Mouse (Mus musculus) neural tube, embryonic 12.5 days (tissue): ENCODE data around the gene Zfp385b. TPM values are rescaled to one million over a fixed set of nuclear protein-coding genes. Genes with fewer than 3 reads are reported as not detected.

ENCODE experiments used
- ATAC-seq: fragments of 200-750 bp; cut with Nextera tagmentation; 2 replicates; pipeline ENCODE4 v1.8.0; 2017; ENCODE audit warnings: low read depth, mild to moderate bottlenecking, moderate TSS enrichment, moderate library complexity; ENCODE audit not compliant: low FRiP score
- H3K27ac ChIP-seq: fragments of 300-500 bp; sonication (generic); 2 replicates; pipeline ENCODE4 v1.5.1; 2016
- H3K27me3 ChIP-seq: fragments of 300-500 bp; sonication (generic); replicated peaks from 2 replicates; pipeline ENCODE4 v1.6.1; 2016; ENCODE audit warnings: mild to moderate bottlenecking
- H3K36me3 ChIP-seq: fragments of 300-500 bp; sonication (generic); 2 replicates; pipeline ENCODE4 v1.6.1; 2016; ENCODE audit warnings: mild to moderate bottlenecking
- H3K4me1 ChIP-seq: fragments of 300-500 bp; sonication (generic); 2 replicates; pipeline ENCODE4 v1.6.1; 2016
- H3K4me2 ChIP-seq: fragments of 300-500 bp; sonication (generic); replicated peaks from 2 replicates; pipeline ENCODE4 v1.6.1; 2016; ENCODE audit warnings: mild to moderate bottlenecking
- H3K4me3 ChIP-seq: fragments of 300-500 bp; sonication (generic); 2 replicates; pipeline ENCODE4 v1.5.1; 2016
- H3K9ac ChIP-seq: fragments of 300-500 bp; sonication (generic); 2 replicates; pipeline ENCODE4 v1.6.1; 2016; ENCODE audit warnings: mild to moderate bottlenecking
- H3K9me3 ChIP-seq: fragments of 300-500 bp; sonication (generic); 2 replicates; pipeline ENCODE4 v1.6.1; 2016; ENCODE audit warnings: mild to moderate bottlenecking
- WGBS: fragments of 180-500 bp; shearing (Covaris S2); methylation state at CpG from one replicate; pipeline ENCODE4 v1.1.7; 2016; 5-methylcytosine and 5-hydroxymethylcytosine counted together
- polyA plus RNA-seq: library from polyadenylated mRNA; unstranded; fragments of >200 nt; fragmentation: Nextera tagmentation; extraction: Ambion mirVana; gene quantifications from 2 replicates; pipeline ENCODE4 v1.2.1, GENCODE M21; 2016

Zfp385b gene
- polyA plus RNA-seq, 1 experiment from 2014 or later: 3.6 TPM

DNA sequence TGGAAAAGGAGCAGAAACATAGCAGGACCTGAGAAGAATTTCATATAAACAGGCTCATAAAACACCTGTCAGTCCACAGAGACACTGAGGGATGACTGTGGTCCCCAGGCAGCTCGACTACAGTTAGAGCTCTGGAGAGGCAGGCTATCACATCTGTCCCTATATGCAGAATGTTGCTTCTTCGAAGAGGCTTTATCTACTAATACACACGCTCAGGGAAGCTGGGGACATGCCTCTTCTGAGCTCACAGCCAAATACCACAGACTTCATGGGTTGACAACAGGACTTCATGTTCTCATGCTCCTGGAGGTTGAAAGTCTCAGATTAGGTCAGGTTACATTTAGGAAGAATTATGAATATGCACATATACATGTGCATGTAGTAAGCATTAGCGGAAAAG is 321.1 kb downstream of the Zfp385b start:
- Histone ChIP-seq H3K36me3 (no peaks in the 10 kb centered on the region), H3K9ac (no peak overlapping the region), H3K4me1 (no peaks in the 10 kb centered on the region), H3K27ac (no peak overlapping the region), H3K4me2 (no peak overlapping the region), H3K9me3 (no peaks in the 10 kb centered on the region), H3K27me3 (no peaks in the 10 kb centered on the region), H3K4me3 (no peak overlapping the region)
- no peak for ATAC-seq
- WGBS: 86% methylated on average over 4 of the region's 4 CpGs

DNA sequence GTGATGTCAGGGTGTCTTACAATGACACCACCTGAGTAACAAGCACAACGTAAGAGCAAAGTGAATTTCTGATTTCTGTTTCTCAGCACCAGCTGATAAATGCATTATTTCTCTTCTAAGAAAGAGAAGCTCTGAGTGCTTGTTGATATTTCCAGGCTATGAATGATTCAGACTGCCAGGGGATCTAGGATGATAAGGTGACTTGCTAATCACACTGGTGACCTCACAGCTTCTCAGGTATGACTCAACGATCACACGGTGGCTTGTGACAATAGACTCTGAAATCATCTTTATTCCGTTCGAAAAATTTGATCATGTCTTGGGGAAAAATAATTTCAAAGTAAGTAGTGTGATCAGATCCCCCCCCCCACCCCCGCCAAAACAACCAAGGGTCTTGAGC is 321.5 kb downstream of the Zfp385b start:
- WGBS: 95% methylated on average over 6 of the region's 6 CpGs

DNA sequence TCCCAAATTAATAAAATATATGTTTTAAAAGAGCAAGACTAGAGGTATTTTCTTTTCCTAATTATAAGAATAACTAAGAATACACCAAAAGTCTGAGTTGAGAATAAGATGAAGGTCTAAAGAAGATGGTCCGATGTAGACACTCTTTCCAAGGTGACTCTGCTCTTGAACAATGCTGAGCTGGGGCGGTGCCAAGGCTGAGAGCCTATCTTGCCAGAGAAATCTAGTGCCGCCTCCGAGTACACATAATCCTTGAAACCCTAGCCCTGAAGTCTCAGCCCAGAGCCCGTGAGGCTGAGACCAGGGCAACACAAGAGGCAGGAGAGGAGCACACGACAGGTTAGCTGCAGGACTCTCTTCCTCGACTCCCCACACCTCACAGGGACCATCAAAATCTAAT is 323.4 kb downstream of the Zfp385b start:
- WGBS: 94% methylated on average over 7 of the region's 7 CpGs
- Histone ChIP-seq H3K9me3 (no peaks in the 10 kb centered on the region), H3K27ac (no peak overlapping the region), H3K27me3 (no peaks in the 10 kb centered on the region), H3K4me1 (no peaks in the 10 kb centered on the region), H3K36me3 (no peaks in the 10 kb centered on the region), H3K4me3 (no peak overlapping the region), H3K4me2 (no peak overlapping the region), H3K9ac (no peak overlapping the region)
- no peak for ATAC-seq

More for the DNA sequence above, 321.5 kb downstream of the Zfp385b start:
- Histone ChIP-seq H3K27ac (no peak overlapping the region), H3K9ac (no peak overlapping the region), H3K27me3 (no peaks in the 10 kb centered on the region), H3K4me1 (no peaks in the 10 kb centered on the region), H3K4me3 (no peak overlapping the region), H3K36me3 (no peaks in the 10 kb centered on the region), H3K4me2 (no peak overlapping the region), H3K9me3 (no peaks in the 10 kb centered on the region)
- ATAC-seq: no peak

DNA sequence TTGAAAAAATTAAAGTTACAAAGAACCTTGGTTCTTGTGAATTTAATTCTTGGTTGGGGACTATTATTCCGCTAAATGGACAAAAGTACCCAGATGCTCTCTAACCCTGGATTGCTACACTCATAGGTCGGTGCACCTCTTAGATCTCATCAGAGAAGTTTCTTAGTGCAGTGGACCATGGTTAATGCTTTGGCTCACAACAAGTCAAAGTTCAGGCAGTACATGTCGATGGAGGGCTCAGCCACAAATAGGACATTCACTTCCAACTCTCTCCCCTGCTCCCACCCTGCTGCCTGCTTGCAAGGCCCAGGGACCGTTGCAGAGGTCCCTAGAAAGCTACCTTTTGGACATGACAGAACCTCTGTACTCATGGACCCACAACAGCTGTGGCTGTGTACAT is 324.1 kb downstream of the Zfp385b start:
- H3K36me3 ChIP-seq: no peaks in the 10 kb centered on the region
- no peaks in the 10 kb centered on the region for H3K4me1 ChIP-seq
- H3K9me3 ChIP-seq: no peaks in the 10 kb centered on the region
- no peak overlapping the region for H3K4me2 ChIP-seq
- H3K4me3 ChIP-seq: no peak overlapping the region
- H3K27ac ChIP-seq: no peak overlapping the region
- WGBS: 90% methylated on average over 4 of the region's 4 CpGs
- no peak overlapping the region for H3K9ac ChIP-seq
- no peaks in the 10 kb centered on the region for H3K27me3 ChIP-seq
- no peak for ATAC-seq

DNA sequence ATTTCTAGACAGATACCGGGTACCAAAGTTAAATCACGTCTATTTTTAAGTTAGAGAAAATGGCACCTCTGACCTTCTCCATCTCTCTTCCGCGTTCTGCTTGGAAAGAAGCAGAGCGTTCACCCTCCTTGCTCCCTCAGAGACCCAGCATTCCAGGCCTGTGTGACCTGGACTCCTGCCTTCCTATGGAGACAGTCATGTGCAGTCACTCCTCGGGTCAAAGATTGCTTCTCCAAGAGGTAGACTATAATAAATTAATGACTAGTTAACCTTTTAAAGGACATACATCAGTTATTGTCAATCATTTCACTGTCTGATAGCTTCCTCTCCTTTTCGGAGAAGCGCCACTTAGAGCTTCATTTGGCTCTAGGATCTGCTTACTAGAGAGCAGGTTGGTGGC is 325.7 kb downstream of the Zfp385b start:
- WGBS: 95% methylated on average over 8 of the region's 8 CpGs
- ATAC-seq: no peak
- H3K36me3 ChIP-seq: no peaks in the 10 kb centered on the region
- no peak overlapping the region for H3K27ac ChIP-seq
- H3K9me3 ChIP-seq: no peaks in the 10 kb centered on the region
- H3K4me2 ChIP-seq: no peak overlapping the region
- no peak overlapping the region for H3K9ac ChIP-seq
- no peaks in the 10 kb centered on the region for H3K27me3 ChIP-seq
- no peaks in the 10 kb centered on the region for H3K4me1 ChIP-seq
- H3K4me3 ChIP-seq: no peak overlapping the region

DNA sequence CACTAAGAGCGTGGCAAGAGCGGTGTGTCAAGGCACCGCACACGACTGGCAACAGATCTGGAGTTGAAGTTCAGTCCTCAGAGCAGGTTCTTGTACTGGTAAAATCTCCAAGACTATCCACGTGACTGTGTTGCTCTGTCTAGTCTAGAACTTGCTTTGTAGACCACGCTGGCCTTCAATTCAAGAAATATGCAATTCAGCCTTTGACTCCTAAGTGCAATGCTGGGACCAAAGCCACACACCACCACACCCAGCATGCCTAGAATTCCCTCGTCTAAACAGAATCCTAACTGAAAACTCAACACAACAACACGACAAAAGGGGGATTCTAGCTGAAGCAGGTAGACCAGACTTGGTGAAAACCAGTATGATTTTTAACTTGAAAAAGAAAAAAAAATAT is 332.3 kb downstream of the Zfp385b start:
- Histone ChIP-seq H3K4me1 (no peaks in the 10 kb centered on the region), H3K27ac (no peak overlapping the region), H3K4me2 (no peak overlapping the region), H3K27me3 (no peaks in the 10 kb centered on the region), H3K36me3 (no peaks in the 10 kb centered on the region), H3K9ac (no peak overlapping the region), H3K9me3 (no peaks in the 10 kb centered on the region), H3K4me3 (no peak overlapping the region)
- 91% methylated on average over 8 of the region's 8 CpGs for WGBS
- ATAC-seq: no peak

DNA sequence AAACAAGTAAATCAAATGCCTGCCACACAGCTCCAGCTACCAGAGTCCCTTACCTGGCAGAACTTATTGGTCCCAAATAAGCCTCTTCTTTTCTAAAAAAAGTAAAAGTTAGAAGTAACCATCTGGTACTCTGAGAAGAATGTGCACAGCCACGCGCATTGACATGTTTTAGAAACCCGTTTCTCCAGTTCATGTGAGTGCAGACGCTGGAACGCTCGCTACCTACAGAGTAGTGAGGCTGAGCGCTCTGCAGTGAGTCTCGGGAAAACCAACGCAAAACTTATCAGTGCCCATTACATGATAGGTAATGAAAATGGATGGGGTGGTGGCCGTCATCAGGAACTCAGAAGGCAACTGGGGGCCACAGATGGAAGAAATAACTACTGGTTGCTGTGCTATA is 338.2 kb downstream of the Zfp385b start:
- Histone ChIP-seq H3K27me3 (no peaks in the 10 kb centered on the region), H3K4me3 (no peak overlapping the region), H3K9me3 (no peaks in the 10 kb centered on the region), H3K4me1 (no peaks in the 10 kb centered on the region), H3K4me2 (no peak overlapping the region), H3K27ac (no peak overlapping the region), H3K36me3 (no peaks in the 10 kb centered on the region), H3K9ac (no peak overlapping the region)
- WGBS: 96% methylated on average over 10 of the region's 10 CpGs
- ATAC-seq: no peak

GRCm38 (mm10) chr2:77477536-77477935 is 341.9 kb downstream of the Zfp385b start:
- H3K36me3 ChIP-seq: no peaks in the 10 kb centered on the region
- H3K4me1 ChIP-seq: no peaks in the 10 kb centered on the region
- no peak for ATAC-seq
- H3K27ac ChIP-seq: no peak overlapping the region
- 90% methylated on average over 10 of the region's 10 CpGs for WGBS
- no peaks in the 10 kb centered on the region for H3K9me3 ChIP-seq
- H3K4me3 ChIP-seq: no peak overlapping the region
- H3K27me3 ChIP-seq: no peaks in the 10 kb centered on the region
- H3K9ac ChIP-seq: no peak overlapping the region
- no peak overlapping the region for H3K4me2 ChIP-seq

DNA sequence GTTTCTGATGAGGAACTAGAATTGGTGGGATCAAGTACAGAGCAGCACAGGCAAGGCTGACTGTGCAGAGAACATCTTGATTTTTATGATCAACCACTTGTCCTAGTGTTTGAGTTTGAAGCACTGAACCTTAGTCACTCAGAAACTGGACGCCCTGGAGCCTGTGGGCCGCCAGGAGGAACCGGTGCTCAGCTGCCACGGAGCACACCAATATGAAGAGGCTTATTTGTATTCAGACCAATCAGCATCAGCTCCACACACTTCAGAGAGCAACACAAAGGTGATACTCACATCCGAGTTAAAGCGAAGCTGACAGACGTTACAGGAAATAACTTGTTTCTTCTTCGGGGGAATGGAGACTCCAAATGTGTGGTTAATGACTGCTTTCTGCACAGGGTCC is 343.0 kb downstream of the Zfp385b start:
- no peak for ATAC-seq
- Histone ChIP-seq H3K4me2 (no peak overlapping the region), H3K27ac (no peak overlapping the region), H3K4me3 (no peak overlapping the region), H3K9me3 (no peaks in the 10 kb centered on the region), H3K4me1 (0 out of 2 replicates have a peak, but pooled peaks cover 4% of the 10 kb centered on the region), H3K27me3 (no peaks in the 10 kb centered on the region), H3K9ac (no peak overlapping the region), H3K36me3 (no peaks in the 10 kb centered on the region)
- WGBS: 79% methylated on average over 8 of the region's 8 CpGs

DNA sequence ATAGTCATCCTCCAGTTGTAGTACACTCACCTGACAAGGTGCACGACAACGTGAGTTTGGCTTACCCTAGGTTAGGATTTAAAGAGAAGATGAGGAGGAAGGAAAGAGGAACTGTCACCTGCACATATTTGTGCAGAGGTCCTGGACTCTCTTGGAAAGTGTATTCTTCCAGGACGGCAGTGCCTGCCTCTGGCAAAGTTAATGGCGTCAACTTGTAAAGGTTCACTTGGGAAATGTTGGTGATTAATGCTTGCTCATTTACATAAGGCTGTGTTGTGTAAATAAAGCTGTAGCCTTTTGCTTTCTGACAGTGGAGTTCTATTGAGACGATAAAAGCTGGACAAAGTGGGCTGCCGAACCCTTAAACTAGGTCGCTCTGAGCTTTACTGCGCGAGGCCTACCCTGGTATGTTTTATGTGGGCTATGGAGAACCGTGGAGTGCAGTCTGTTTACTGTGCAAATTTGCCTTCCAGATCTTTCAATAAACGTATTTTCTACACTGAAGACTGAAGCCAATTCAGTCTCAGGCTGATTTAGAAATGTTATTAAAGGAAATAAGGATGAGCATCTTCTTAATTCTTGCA is 347.1 kb downstream of the Zfp385b start:
- no peak overlapping the region for H3K9ac ChIP-seq
- H3K27me3 ChIP-seq: no peaks in the 10 kb centered on the region
- no peak overlapping the region for H3K4me3 ChIP-seq
- no peak overlapping the region for H3K27ac ChIP-seq
- H3K36me3 ChIP-seq: no peaks in the 10 kb centered on the region
- no peaks in the 10 kb centered on the region for H3K9me3 ChIP-seq
- 45% methylated on average over 11 of the region's 11 CpGs for WGBS
- H3K4me1 ChIP-seq: 0 out of 2 replicates have a peak, but pooled peaks cover 4% of the 10 kb centered on the region
- no peak overlapping the region for H3K4me2 ChIP-seq
- peak; percentile 72; the same call in 1 of the 2 replicates for ATAC-seq

- Histone ChIP-seq H3K9me3 (no peaks in the 10 kb centered on the region), H3K4me1 (0 out of 2 replicates have a peak, but pooled peaks cover 4% of the 10 kb centered on the region), H3K9ac (no peak overlapping the region), H3K4me2 (no peak overlapping the region), H3K4me3 (no peak overlapping the region), H3K27ac (no peak overlapping the region), H3K36me3 (no peaks in the 10 kb centered on the region), H3K27me3 (no peaks in the 10 kb centered on the region)
- WGBS: 77% methylated on average over 7 of the region's 7 CpGs
- no peak for ATAC-seq
Observed at GRCm38 (mm10) chr2:77470716-77471115, 348.7 kb downstream of the Zfp385b start.

DNA sequence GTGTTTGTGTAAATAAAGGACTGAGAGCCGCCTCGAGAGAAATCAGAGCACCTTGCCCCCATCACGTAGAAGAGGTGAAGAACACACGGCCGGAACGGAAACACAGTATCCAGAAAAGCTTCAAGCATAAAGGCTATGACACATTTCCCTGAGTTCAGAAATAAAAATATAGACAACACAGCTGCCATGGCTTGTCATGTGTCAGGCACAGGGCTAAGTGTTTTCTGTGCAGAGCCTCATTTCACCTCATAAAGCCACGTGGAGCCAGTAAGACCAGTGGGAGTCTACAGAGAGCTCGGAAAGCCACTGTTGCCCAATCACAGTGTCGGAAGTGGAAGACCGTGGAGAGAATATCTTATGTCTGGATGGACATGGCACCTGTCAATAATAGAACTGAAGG is 358.0 kb downstream of the Zfp385b start:
- Histone ChIP-seq H3K9ac (no peak overlapping the region), H3K27me3 (no peaks in the 10 kb centered on the region), H3K4me1 (no peaks in the 10 kb centered on the region), H3K4me3 (no peak overlapping the region), H3K9me3 (no peaks in the 10 kb centered on the region), H3K36me3 (no peaks in the 10 kb centered on the region), H3K4me2 (no peak overlapping the region), H3K27ac (no peak overlapping the region)
- WGBS: 91% methylated on average over 10 of the region's 10 CpGs
- ATAC-seq: no peak

DNA sequence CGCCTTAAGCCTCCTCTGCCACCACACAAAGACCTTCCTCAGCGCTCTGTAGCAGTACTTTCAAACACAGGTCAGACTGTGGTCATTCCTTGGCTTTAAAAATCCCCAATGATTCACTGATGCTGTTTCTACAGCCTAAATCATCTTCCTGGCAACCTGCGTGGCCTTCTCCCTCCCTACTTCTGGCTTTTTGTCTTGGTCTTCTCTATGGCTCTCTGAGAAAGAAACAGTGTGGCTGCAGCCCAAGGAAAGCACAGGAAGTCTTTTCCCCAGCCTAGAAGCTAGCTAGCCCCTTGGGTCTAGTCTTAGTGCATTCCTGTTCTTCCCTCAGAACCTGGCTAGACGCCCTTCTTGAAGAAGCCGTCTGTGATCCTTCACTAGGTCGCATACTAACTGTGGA is 359.4 kb downstream of the Zfp385b start:
- H3K9me3 ChIP-seq: no peaks in the 10 kb centered on the region
- H3K27ac ChIP-seq: no peak overlapping the region
- H3K36me3 ChIP-seq: no peaks in the 10 kb centered on the region
- no peak overlapping the region for H3K9ac ChIP-seq
- H3K4me1 ChIP-seq: no peaks in the 10 kb centered on the region
- 86% methylated on average over 6 of the region's 6 CpGs for WGBS
- H3K4me3 ChIP-seq: no peak overlapping the region
- H3K27me3 ChIP-seq: no peaks in the 10 kb centered on the region
- ATAC-seq: no peak
- no peak overlapping the region for H3K4me2 ChIP-seq
